Mouse (Mus musculus) olfactory bulb, adult 2 months (tissue): ENCODE results near the gene Hmgb2.
"Not testable (repeated sequence)": the region's sequence is repeated elsewhere in the genome, so short reads cannot be mapped to it uniquely, and the experiment has no call there.

Experiments used
- CTCF ChIP-seq: fragments of 200-500 bp; IDR thresholded peaks from 2 replicates; pipeline ENCODE4 v1.5.1; 2012; ENCODE audit warnings: low read depth, mild to moderate bottlenecking, low read length, moderate library complexity; ENCODE audit not compliant: insufficient read depth
- POLR2A ChIP-seq: fragments of 200-500 bp; IDR thresholded peaks from 2 replicates; pipeline ENCODE4 v1.6.1; 2012; ENCODE audit warnings: mild to moderate bottlenecking, low read depth, low read length, moderate library complexity; ENCODE audit not compliant: insufficient read depth

- TF ChIP-seq POLR2A, CTCF: not testable (repeated sequence)
These were observed 5.0 kb downstream of the Hmgb2 start for GRCm38 (mm10) chr8:57516685-57517084.
